Mouse (Mus musculus) WW6 (cell line): ENCODE results near the gene Sirpb1a.
"Not testable (repeated sequence)": the region's sequence is repeated elsewhere in the genome, so short reads cannot be mapped to it uniquely, and the experiment has no call there.

Experiments used
- DNase-seq: peaks from one replicate; pipeline ENCODE4 v3.0.0-alpha.2; 2013; ENCODE audit warnings: low read depth, low spot score

Sirpb1a gene

DNA sequence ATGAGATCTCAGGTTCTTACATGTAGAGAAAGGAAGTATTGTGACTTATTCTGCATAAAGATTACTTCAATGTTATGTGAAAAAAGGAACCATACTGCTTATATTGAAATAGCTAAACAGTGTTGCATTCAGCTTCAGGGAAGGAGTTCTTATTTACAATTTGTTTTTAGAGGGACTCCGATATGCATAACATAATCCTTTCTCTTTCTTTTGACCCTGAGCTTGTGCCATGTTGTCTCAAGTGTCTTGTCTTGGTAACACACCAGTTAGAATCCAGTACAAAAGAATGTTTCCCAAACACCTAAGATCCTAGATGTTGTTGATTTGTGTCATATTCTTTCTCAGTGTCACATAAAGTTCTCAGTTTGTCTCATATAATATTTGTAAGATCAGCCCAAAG lies at the start of gene Sirpb1a:
Sirpb1a (minus strand) TSS at position 74 of the 400 bp plus-strand sequence.
- not testable (repeated sequence) for DNase-seq

DNA sequence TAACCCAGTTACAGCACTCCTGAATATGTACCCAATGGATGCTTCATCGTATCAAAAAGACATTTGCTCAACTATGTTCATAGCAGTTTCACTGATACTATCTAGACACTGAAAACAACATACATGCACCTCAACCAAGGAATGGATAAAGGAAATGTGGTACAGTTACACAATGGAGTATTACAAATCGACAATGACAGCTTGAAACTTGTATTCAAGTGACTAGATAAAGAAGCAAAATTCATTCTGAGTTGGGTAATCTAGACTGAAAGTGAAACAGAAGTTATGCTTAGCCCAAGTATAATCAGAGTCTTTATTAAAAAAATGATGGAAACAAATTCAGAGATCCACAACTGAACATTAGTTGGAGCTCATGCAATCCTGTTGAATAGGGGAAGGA lies 48.5 kb upstream of the Sirpb1a start:
- not testable (repeated sequence) for DNase-seq

DNA sequence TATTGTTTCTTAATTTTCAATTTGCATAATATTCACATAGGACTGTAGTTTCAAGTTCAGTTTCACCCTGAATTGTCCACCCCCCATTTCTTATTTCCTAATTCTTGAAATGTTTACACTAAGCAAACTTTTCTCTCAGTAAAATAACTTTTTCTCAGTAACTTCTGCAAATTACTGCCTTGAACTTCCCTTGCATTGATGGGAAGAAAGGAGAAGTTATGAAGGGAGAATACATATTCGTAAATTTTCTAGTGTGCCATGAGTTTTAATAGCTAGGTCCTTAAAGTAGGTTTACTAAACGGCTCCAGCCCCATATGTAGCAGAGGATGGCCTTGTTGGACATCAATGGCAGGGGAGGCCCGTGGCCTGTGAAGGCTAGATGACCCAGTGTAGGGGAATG lies 43.8 kb upstream of the Sirpb1a start:
- not testable (repeated sequence) for DNase-seq

DNA sequence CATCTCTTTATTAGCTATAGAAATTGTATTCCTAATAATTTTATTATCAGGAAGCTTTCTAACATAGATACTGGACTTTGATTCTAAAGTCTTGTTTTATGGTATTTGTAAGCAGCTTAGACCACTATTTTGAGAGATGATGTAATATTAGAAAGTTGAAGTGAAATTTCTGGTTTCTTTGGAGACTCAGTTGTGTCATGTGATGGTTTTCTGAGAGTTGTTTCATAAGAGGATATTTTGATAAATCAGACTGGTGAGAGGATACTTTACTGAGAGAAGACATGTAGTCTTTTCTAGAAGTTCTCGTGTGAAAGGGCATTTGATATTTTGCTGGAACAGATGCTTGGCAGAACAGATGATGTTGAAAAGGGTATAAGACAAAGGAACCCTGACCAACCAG lies 17.6 kb upstream of the Sirpb1a start:
- DNase-seq = not testable (repeated sequence)

DNA sequence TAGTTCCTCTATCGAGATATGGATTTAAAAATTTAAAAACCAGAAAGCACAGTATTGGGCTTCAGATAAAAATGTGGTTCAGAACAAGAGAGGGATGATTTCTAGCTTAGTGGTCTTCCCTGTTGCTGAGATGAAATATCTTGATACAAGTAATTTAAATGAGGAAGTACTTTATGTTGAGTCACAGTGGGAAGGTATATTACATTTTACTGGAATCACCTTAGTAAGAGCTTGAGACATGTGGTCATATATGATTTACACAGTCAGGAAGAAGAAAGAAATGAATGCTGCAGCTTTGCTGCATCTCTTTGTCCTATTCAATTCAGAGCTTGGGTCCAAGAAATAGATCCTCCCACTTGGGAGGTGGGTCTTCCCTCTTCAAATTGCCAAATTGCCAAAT lies 13.5 kb upstream of the Sirpb1a start:
- not testable (repeated sequence) for DNase-seq

DNA sequence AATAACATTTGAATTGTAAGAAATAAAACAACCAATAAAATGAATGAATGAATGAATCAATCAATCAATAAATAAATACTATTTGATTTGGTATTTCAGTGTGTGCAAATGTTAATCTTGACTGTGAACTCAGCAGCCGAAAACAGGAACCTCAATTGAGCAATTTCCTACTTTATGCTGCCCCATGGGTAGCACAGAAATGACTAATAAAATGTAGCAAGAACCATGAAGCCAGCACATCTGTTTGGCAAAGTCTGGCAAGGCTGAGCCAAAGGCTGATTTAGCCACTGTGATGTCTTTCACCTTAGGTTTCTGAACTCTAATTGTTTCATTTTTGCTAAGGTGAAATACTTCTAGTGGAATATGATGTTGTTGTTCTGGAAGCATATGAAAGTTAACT lies 1.6 kb upstream of the Sirpb1a start:
- no peak for DNase-seq

DNA sequence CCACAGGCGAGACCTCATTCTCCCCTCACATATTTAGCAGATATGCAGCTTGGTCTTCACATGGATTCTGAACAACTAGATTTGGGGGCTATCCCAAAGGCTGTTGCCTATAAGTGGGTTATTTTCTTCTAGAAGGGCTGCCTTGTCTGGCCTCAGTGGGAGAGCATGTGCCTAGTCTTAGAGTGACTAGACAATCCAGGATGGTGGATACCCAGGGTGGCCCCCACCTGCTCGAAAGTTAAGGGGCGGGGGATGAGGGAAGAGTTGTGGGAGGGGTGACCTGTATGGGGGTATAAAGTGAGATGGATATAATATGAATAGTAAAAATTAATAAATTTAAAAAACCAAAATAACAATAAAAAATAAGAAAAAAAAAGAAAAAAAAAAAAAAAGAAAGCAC lies 70.6 kb downstream of the Sirpb1a start:
- not testable (repeated sequence) for DNase-seq

DNA sequence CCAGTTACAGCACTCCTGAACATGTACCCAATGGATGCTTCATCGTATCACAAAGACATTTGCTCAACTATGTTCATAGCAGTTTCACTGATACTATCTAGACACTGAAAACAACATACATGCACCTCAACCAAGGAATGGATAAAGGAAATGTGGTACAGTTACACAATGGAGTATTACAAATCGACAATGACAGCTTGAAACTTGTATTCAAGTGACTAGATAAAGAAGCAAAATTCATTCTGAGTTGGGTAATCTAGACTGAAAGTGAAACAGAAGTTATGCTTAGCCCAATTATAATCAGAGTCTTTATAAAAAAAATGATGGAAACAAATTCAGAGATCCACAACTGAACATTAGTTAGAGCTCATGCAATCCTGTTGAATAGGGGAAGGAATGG lies 76.0 kb downstream of the Sirpb1a start:
- DNase-seq = not testable (repeated sequence)

DNA sequence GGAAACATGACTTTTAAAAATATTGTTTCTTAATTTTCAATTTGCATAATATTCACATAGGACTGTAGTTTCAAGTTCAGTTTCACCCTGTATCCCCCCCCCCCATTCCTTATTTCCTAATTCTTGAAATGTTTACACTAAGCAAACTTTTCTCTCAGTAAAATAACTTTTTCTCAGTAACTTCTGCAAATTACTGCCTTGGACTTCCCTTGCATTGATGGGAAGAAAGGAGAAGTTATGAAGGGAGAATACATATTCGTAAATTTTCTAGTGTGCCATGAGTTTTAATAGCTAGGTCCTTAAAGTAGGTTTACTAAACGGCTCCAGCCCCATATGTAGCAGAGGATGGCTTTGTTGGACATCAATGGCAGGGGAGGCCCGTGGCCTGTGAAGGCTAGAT lies 80.7 kb downstream of the Sirpb1a start:
- DNase-seq = not testable (repeated sequence)

DNA sequence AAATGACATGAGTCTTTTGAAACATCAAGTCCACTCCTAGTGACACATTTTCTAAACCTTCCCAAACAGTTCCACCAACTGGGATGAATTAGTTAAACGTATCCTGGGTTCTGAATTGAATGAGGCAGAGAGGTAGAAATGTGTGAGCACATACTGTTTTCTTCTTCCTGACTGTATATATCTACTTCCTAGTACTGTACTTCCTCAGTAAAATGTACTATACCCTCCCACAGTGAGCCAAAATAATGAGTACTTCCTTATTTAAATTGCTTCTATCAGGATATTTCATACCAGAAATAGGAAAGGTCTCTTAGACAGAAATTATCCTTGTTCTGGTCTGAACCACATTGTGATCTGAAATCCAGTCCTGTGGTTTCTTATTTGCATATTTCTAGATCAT lies 86.0 kb downstream of the Sirpb1a start:
- DNase-seq = no peak

DNA sequence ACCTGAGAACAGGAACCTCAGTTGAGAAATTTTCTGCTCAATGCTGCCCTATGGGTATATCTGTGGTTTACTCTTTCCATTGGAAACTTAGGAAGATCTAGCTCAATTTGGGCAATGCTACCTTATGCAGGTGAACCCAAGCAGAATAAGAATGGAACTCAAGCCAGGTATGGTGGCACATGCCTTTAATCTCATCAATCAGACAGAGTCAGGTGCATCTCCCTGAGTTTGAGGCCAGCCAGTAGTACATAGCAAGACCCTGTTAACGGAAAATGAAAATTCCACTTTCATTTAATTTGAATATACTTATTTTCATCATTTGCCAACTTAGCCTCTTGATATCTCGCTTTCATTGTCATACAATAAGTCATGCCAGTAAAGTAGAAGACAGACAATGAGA lies 92.1 kb downstream of the Sirpb1a start:
- DNase-seq = no peak

DNA sequence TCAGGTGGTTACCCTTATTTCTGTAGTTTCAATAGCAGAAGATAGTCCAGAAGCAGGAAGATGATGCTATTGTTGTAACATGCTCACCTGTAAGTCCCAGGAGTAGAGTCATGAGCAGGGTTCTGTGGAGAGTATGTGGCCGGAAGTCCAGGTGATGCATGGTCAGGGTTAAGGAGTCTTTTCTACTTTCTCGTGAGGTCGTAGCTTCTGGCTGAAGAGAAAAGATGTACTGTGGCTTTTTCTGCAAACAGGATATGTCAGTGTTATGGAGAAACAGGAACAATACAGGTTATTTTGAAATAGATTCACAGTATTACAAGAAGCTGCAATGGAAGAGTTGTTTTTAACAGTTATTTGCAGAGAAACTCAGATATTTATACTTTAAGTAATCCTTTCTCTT lies 94.3 kb downstream of the Sirpb1a start, which contains the start of gene Gm9733:
Gm9733 (minus strand) TSS at position 240 of the 400 bp plus-strand sequence.
- DNase-seq = no peak

DNA sequence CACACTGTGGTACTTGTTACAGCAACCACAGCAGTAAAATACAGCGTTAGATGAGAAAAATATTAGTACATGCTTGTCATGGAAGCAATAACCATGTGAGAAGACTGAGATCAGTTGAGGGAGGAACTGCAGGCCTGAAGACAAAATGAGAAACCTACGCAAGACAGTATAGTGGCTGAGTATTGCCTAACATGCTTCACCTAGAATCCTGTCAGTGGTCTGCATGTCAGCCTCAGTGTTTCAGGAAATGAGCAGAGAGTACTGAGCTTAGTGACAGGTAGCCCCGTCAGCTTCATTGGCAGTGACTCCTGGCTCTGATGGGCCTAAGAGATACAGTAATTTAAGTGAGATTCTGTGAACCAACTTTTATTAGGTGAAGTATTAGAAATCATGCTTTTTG lies 94.8 kb downstream of the Sirpb1a start:
- DNase-seq = no peak

DNA sequence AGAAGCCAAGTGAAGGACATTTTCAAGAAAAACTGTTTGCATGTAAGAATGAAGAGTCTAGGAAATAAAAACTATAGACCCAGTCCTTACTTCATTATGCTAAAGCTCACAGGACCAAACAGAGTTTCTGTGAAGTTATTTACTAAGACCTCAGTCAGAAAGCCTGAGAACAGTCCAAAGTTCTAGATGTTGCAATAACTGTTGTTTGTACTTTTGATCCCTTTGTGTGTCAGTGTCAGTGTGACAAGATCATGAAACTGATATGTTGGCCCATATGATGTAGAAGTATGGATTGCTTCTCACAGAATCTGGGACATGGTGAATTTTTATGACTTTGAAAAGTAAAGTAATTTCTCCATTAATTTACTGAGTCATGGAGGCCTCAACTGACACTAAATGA lies 96.8 kb downstream of the Sirpb1a start:
- DNase-seq = no peak
